Mouse (Mus musculus) bone marrow, adult 2 months (tissue): ENCODE results near the gene Gm1043. TPM values are rescaled to one million over a fixed set of nuclear protein-coding genes. Genes with fewer than 3 reads are reported as not detected.

ENCODE experiments used
- H3K27ac ChIP-seq: fragments of 200-500 bp; 2 replicates; pipeline ENCODE4 v1.5.1; 2012; ENCODE audit warnings: low read depth, mild to moderate bottlenecking, control low read depth, inconsistent platforms, low read length; ENCODE audit not compliant: control insufficient read depth, poor library complexity, insufficient read depth
- H3K4me1 ChIP-seq: fragments of 200-500 bp; 2 replicates; pipeline ENCODE4 v1.6.1; 2011; ENCODE audit warnings: low read length; ENCODE audit not compliant: control insufficient read depth, insufficient read depth
- H3K4me3 ChIP-seq: fragments of 200-500 bp; replicated peaks from 2 replicates; pipeline ENCODE3; 2011; ENCODE audit warnings: mild to moderate bottlenecking, low read depth, low read length, control low read depth; ENCODE audit not compliant: control insufficient read depth
- CTCF ChIP-seq: fragments of 200-500 bp; IDR thresholded peaks from 2 replicates; pipeline ENCODE4 v1.5.1; 2011; ENCODE audit warnings: low read length, control low read depth; ENCODE audit not compliant: control insufficient read depth, insufficient read depth
- POLR2A ChIP-seq: fragments of 200-500 bp; IDR thresholded peaks from 2 replicates; pipeline ENCODE4 v1.6.1; 2011; ENCODE audit warnings: low read depth, mild to moderate bottlenecking, control low read depth, low read length, borderline replicate concordance; ENCODE audit not compliant: control insufficient read depth
- WGBS: fragments of 180-500 bp; shearing (Covaris S2); methylation state at CpG from one replicate; pipeline ENCODE4 v1.1.7; 2018; 5-methylcytosine and 5-hydroxymethylcytosine counted together
- polyA plus RNA-seq: library from polyadenylated mRNA; stranded (reverse); fragments of >200 nt; gene quantifications from 2 replicates; pipeline ENCODE4 v1.2.4, GENCODE M21; 2011; ENCODE audit warnings: low replicate concordance; ENCODE audit not compliant: missing spikeins, insufficient read depth, insufficient read length

The Gm1043 gene
- polyA plus RNA-seq, 1 experiment = 0.85 TPM

- Histone ChIP-seq H3K4me1 (peaks cover 3% of the 10 kb centered on the region; the same call in 1 of the 2 replicates), H3K4me3 (peak overlapping the region; percentile 0), H3K27ac (peak overlapping the region; percentile 78)
- WGBS = 14% methylated on average over 5 of the region's 5 CpGs
- TF ChIP-seq CTCF (no peak), POLR2A (no peak)
Measured at GRCm38 (mm10) chr5:37046791-37047190, 38.4 kb upstream of the Gm1043 start.

DNA sequence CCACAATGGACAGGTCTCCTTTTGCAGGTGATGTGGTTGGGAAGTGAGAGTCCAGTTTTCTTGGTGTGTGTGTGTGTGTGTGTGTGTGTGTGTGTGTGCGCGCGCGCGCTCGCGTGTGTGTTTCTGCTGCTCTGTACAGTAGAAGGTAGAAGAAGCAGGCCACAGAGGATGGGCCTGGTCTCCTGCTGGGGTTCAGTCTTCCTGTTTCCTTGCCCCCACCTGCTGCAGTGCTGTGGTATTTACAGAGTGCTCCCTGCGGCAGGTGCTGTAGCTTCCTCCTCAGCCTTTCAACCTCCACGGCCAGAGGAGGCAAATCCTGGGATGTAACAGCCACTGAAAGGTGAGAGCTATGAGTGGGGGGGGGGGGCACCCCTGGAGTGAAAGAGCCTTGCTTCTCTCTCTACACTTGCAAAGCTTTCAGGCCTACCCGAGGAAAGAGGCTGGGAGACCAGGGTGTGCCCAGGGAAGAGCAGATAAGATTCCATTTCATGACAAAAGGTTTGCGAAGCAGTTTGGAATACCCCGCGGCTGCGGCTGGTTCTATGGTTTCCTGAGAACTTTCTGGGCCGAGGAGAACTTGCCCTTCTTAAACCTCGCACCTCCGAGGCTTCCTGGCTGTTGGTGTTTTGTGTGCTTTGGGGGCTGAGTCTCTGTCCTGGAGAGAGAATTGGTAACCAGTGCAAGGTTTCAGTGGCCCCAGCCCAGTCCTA is 37.8 kb upstream of the Gm1043 start:
- 12% methylated on average over 17 of the region's 17 CpGs for WGBS
- H3K4me1 ChIP-seq = peaks cover 5% of the 10 kb centered on the region; the same call in 1 of the 2 replicates

GRCm38 (mm10) chr5:37047992-37048391 is 37.2 kb upstream of the Gm1043 start:
- WGBS = 34% methylated on average over 7 of the region's 7 CpGs
- no peak overlapping the region for H3K4me3 ChIP-seq
- TF ChIP-seq CTCF (no peak), POLR2A (no peak)
- H3K4me1 ChIP-seq = peaks cover 6% of the 10 kb centered on the region; the same call in 1 of the 2 replicates
- peak overlapping the region; percentile 78; the same call in 1 of the 2 replicates for H3K27ac ChIP-seq

More for the DNA sequence above, 37.8 kb upstream of the Gm1043 start:
- TF ChIP-seq POLR2A = no peak
- no peak; the same call in 1 of the 2 replicates for TF ChIP-seq CTCF
- Histone ChIP-seq H3K4me3 (peak overlapping the region; percentile 46), H3K27ac (peak overlapping the region; percentile 78)

DNA sequence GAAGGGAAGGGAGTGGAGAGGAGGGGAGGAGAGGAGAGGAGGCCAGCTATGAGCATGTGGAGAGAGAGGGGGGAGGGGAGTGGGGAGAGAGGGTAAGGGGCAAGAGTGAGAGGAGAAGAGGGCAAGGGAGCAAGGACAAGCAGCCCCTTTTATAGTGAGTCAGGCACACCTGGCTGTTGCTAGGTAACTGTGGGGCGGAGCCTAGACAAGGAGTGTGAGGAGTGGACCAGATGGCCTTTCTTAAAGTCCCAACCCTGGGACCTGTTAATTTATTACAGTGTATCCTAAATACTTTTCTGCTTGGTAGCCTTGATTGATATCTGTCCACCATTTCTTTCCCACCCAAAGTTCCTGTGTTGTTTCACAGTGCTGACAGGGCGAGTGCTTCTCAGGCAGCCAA is 36.1 kb upstream of the Gm1043 start:
- WGBS = 79% methylated on average over 2 of the region's 2 CpGs
- TF ChIP-seq CTCF = no peak
- TF ChIP-seq POLR2A = no peak
- Histone ChIP-seq H3K27ac (no peak overlapping the region), H3K4me3 (no peak overlapping the region), H3K4me1 (peaks cover 6% of the 10 kb centered on the region; the same call in 1 of the 2 replicates)

DNA sequence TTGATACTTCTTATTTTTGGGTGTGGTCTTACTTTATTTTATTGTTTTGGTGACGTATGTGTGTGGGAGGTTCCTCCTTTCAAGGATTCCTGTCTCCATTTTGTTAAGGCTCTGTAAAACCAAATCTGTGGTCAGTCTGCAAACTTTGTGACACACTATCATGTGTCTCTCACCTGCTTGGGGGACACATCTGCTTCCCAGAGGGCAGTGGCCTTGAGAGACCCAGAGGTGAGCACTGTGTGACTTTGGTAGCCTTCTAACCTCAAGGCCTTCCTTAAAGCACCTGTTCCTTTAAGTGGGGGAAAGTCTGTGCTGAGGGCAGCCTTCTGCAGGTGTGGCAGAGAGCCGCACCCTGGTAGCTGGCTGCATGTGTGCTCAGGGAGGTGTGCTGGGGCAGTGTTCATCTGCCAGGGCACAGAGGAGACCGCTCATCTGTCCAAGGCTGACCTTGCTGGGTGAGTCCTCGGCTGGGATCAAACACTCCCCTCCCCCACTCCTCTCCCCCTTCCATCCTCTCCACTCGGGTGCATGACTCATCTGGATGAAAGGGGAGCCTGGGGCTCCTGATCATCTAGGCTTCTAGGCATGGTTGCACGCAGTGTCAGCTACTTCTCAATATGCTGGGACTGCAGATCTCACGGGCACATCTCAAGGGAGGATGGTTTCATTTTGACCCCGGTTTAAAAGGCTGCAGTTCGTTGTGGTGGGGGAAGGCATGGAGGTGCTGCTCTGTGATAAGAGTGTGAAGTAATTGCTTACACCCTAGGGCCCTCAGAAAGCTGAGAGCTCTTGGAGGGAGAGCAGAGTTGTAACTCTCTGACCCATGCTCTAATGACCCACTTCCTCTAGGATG is 34.4 kb upstream of the Gm1043 start:
- peaks cover 6% of the 10 kb centered on the region; the same call in 1 of the 2 replicates for H3K4me1 ChIP-seq
- H3K27ac ChIP-seq = peak overlapping the region; percentile 70
- H3K4me3 ChIP-seq = peak overlapping the region; percentile 70
- WGBS = 14% methylated on average over 9 of the region's 9 CpGs
- TF ChIP-seq CTCF = no peak

DNA sequence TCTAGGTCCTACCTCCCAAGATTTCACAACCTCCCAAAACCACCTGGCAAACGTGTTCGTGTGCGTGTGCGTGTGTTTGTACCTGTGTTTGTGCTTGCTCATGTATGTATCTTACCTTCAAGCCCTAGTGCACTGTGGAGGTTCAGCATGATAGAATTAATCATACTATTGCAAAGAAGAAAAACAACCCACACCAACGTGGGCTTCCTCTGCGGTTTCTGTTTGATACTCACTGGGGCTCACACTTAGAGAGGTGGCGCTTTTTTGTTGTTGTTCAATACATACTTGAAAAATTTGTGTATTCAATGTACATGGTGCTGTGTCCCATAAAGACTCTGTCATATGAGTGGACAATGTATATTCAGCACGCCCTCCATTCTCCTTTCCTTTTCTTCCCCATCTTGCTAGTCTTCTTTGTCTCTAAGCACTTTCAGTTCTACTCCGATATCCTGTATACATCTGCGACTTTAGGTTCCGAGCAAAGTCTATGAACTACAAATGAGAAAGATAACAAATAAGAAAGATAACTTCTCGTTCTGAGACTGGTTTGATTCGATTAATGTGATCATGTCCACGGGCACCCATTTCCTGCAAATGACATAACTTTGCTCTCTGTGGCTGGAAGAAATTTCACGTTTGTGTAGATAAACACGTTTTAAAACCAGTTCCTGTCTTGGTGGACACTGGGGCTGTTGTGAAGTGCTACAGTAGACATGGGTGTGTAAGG is 33.6 kb upstream of the Gm1043 start:
- Histone ChIP-seq H3K4me3 (peak overlapping the region; percentile 70), H3K4me1 (peaks cover 6% of the 10 kb centered on the region; the same call in 1 of the 2 replicates), H3K27ac (peak overlapping the region; percentile 70)
- 4% methylated on average over 16 of the region's 16 CpGs for WGBS
- TF ChIP-seq POLR2A (no peak), CTCF (no peak)

GRCm38 (mm10) chr5:37052846-37053245 is 32.3 kb upstream of the Gm1043 start:
- 83% methylated on average over 5 of the region's 5 CpGs for WGBS
- Histone ChIP-seq H3K4me3 (no peak overlapping the region), H3K4me1 (peaks cover 5% of the 10 kb centered on the region; the same call in 1 of the 2 replicates), H3K27ac (no peak overlapping the region)
- TF ChIP-seq CTCF (no peak), POLR2A (no peak)
